Mouse (Mus musculus) layer of hippocampus, adult 9-11 months (tissue): ENCODE results near the gene Wdr18.
A peak's percentile ranks its signal among the peaks of the same experiment; 100 is the strongest.

ENCODE experiments used
- DNase-seq: peaks from one replicate; pipeline ENCODE4 v3.0.0; 2022

Gene Wdr18

DNA sequence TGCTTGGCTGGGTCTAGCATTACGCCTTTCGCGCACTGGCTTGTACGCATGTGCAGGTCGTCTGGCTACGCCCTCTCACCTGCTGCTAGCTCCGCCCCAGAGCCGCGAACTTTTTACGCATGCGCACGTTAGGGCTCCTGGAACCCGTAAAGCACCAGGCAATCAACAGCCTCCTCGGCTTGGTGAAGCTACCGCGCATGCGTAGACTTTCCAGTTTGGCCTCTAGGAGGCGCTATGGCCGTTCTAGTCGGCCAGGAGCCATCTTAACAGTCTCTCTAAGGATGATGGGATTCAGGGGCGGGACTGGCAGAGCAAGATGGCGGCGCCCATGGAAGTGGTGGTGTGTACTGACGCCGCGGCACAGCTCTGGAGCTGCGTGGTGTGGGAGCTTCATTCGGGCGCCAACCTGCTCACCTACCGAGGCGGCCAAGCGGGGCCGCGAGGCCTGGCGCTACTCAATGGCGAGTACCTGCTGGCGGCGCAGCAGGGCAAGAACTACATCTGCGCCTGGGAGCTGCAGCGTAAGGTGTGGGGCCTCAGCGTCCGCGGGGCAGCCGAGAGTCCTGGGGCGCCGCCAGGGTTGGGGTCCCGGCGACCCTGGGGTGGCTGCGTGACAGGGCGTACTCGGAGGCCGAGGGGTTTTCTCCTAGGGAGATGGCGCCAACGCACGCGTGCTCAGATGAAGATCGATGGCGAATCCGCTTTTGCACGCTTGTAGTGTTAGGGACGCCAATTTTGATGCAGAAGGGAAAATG, at the start of gene Wdr18:
Gene Wdr18, plus strand, starts transcription at position 306 of the 755 bp plus-strand sequence.
- peak; percentile 99 for DNase-seq

DNA sequence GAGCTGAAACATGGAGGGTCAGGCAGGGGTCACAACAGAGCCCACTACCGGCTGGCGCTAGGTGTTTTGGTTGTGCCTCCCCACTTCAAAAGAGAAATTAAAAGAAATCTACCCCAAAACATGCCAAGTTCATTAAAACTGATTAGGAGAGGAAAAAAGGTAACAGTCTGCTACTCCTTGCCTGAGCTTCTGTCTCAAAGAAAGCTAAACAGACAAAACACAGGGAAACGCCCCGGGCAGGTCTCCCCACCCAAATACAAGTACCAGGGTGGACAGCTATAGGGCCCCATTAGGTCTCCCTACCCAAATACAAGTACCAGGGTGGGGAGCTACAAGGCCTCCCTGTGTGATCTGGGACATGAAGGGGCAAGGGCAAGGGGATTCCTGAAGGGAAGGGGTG, 49.4 kb upstream of the Wdr18 start, which contains the start of gene Gm26602:
Gene Gm26602, plus strand, starts transcription at position 301 of the 400 bp plus-strand sequence.
- no peak for DNase-seq

DNA sequence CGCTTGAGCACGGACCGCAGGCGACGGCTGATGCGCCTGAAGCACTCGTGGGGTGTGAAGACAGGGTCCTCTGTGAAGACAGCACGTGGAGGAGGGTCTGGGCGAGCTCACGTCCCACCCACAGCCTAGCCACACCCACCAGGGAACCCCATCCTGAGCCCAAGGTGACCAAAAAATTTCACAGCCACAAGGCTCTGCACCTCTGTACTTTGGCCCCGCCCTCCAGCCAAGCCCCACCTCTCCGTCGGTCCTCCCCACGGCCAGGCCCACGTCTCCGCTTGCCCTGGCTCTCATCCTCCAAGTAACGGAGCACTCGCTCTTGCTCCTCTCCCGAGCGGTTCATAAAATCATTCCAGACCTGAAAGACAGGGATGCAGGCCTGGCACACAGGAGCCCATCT, 47.5 kb upstream of the Wdr18 start:
- no peak for DNase-seq

DNA sequence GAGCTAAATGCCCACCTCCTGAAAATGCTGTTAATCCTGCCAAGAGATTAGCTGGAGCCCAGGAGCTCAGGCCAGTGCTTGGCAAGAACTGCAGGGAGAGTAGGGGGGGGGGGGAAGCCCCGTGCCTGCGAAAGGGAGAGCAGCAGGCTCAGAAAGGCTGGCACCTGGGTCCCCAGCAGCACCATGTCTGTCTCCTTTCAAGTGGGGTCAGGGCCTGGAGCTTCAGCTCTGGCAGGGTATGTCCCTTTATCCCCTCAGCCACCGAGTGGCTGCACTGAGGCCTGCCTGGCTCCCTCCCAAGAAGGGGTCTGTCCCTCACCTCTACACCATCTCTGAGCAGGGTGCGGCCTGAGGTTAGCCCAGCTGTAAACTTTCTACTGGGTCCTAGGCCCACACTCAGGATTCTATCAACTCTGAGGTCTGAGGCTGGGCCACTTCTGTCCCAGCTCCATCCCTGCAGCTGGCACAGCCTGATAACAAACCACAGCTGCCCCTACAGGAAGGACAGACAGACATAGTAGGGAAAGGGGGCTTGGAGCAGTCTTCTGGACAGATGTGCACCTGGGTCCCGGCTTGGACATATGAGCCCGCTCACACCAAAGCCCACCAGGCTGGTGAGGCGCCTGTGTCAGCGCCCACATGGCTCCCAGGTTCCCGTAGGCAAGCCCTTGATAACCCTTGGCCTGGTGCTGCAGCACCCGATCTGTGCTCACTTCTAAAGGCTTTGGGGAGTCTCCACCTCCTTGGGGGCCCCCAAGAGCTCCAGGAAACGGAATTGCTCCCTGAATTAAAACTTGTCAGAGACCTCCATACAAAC, 45.6 kb upstream of the Wdr18 start:
- no peak for DNase-seq

DNA sequence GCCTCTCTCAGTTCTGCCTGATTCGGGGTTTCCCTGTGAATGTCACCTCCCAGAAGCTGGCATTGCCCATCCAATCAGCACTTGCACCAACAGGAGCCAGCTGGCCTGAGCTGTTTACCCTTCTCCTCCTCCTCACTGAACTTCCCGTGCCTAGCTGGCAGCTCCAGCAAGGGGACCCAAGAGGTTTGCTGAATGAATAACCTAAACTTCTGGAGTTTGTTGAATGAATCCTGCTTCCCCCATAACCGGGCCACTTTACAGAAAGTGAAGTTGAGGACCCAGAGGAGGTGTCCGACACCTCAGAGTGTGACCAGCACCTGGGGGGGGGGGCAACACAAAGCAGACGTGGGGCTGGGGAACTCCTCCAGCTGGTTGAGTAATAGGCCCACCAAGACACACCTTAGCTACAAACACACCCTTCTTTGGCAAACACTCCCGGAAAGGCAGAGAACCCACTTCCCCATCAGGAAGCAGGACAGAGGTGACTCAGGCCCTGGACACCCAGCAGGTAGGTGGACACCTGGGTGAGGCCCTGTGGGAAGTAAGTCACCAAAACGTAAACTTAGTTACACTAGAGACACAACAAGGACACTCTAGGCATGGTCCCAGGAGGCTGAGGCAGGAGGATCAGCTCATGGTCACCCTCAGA, 44.9 kb upstream of the Wdr18 start:
- DNase-seq: no peak

DNA sequence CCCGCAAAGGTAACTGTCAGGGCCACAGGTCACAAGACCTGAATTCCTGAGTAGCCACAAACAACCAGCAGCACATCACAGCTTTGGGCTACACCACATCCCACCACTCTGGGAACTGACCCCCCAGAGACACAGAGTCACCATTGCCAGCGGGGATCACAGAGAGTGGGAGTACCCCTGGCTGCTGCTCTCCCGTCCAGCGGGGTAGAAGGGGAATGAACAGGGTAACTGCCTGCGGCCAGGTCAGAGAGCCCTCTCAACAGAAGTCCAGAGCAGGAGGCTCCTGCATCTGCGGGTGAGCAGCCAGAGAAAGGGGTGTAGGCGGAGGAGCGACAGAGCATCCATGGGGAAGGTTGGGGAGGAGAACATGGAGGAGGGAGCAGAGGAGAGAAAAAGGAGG, 43.9 kb upstream of the Wdr18 start:
- DNase-seq: no peak

DNA sequence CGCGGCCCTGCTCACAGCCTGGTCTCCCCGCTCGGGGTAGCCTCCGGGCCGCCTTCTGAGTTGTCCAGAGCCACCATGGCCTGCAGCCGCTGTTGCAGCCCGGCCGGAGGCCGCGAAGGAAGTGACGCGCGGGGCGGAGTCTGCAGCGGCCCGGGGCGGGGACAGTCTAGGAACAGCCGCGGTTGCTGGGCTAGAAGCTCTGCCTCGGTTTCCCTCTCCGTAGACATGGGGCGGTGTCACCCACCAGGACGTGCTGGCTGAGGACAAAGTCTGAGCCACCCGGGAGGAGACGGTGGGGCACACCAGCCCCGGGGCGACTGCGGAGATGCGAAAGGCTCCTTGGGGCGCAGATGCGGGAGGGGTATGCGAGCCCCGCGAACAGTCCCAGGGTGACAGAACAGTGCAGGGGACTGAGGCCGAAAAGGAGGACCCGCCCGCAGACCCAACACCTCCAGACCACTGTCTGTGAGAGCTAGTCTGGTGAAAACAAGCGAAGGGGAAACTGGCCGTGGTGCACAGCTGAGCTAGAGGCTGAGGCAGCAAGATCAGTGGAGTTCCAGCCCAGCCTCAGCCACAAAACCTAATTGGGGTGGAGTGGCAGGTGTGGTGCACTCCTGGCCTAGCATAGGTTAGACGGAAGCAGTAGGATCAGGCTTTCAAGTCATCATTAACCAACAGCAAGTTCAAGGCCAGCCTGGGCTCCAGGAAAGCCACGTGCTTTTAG, 43.0 kb upstream of the Wdr18 start, which contains the start of gene Kiss1r:
Gene Kiss1r, plus strand, starts transcription at position 164 of the 724 bp plus-strand sequence.
- DNase-seq: peak; percentile 81

DNA sequence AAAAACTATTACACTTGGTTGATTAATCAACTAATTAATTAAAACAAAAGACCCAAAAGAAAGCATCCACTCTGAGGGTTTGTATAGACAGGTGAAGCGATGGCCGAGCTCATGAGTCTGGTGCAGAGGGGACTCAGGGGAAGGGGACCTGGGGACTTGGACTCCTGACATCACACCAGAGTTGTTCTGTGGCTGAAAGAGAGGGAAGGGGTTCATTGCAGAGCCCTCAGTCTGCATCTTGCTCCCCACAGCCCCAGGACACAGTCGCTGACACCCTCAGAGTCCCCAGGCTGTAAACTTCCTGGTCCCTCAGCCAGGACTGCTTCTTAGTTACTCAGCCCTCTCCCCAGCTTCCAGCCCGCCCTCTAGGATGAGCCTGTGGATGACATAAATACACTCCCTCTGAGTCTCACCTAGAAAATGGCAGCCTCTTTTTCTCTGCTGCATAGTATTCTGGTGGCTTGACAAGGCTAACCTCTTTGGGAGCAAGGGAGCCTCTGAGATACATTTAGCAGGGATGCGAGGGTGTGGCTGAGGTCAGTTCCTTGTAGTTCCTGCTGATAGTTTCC, 42.3 kb upstream of the Wdr18 start:
- no peak for DNase-seq

DNA sequence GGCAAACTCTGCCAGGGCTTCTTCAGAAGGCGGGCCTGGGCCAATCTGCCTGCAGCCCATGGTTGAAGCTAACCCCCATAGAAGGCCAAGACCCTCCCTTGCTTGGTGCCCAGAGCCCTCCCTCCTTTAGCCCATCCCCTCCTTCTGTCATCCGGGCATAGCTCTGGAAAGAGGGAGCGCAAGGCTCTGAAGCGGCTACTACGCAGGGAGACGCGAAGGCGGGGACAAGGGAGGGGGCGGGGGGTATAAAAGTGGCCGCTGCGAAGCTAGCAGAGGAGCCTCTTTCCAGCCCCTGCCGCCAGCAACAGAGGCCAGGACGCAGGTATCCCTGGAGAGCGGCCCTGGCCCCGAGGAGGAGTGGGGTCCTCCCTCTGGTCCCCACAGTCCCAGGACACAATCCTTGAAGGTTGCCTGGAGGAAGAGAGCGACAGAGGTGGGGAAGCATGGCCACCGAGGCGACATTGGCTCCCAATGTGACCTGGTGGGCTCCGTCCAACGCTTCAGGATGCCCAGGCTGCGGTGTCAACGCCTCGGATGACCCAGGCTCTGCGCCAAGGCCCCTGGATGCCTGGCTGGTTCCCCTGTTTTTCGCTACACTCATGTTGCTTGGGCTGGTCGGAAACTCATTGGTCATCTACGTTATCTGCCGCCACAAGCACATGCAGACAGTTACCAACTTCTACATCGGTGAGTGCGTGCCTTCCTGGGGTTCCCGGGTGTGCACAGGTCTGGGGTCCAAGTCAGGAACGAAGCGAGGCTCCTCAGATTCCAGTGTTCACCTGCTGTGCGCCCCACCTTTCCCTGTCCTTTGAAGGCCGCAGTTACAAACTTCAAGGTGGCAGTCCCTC, 41.5 kb upstream of the Wdr18 start:
- no peak for DNase-seq

DNA sequence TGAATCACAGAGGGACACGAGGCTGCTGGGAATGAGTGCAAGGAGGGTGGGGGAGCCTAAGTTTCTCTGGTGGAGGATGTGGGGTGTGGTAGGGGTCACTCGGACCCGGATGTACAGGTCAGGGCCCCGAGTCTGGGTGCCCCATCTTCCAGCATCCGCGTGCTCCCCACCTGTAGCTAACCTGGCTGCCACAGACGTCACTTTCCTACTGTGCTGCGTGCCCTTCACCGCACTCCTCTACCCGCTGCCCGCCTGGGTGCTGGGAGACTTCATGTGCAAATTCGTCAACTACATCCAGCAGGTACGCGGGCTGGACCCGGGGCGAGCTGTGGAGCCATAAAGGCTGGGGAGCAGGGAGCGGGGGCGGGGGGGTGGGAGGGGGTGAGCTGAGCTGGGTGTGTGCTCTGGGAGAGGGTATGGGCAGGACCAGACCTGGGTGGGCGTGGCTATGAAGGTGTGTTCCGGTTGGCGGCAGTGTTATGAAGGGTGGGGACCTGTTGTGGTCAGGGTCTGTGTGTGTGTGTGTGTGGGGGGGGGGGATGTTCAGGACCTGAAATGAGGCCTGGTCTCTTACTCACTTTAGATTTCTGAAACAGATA, 40.6 kb upstream of the Wdr18 start:
- DNase-seq: no peak

DNA sequence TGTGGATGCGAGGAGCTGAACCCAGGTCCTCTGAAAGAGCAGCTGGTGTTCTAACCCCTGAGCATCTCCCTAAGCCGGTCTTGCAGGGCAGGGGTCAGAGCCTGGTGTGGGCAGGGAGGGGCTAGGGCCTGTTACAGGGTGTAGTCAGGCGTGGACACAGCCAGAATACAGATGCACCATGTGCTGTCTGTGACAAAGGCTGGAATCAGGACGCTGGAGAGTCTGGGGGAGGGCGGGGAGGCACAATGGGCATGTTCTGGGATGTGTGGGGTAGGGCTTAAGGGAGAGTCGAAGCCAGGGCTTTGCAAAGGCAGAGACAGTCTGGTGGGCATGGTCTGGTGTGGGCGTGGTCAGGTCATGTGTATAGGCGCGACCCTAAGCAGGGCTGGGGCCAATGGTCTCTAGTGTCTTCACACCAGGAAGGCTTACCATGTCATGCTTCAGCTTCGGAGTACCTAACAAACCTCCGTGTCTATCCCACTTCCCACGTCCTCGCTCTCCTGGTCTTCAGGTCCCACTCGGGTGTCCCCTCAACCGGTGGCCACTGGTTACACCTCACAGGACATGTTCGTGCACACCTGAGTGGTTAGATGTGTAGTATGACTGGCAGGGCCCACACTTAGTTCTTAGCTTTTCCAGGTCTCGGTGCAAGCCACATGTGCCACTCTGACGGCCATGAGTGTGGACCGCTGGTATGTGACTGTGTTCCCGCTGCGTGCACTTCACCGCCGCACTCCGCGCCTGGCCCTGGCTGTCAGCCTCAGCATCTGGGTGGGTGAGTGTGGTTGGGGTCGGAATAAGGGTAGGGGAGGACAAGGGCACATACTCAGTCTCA, 39.7 kb upstream of the Wdr18 start:
- DNase-seq: no peak

DNA sequence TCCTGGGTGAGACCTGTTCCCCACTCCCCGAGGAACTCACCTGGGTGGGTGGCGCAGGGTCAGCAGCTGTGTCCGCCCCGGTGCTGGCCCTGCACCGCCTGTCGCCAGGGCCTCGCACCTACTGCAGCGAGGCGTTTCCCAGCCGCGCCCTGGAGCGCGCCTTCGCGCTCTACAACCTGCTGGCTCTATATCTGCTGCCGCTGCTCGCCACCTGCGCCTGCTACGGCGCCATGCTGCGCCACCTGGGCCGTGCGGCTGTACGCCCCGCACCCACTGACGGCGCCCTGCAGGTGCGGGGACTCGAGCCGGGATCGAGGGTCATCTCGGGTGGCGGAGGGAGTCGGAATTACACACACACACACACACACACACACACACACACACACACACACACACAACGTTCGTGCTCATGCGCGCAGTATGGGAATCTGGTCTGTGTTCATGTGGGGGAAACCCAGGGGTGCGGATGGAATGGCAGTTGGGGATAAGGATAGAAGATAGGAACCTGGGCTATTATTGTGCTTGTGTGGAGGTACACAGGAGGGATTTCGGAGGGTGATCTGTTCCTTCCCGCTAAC, 38.9 kb upstream of the Wdr18 start, which contains the start of gene R3hdm4:
Gene R3hdm4, minus strand, starts transcription at position 251 of the 578 bp plus-strand sequence.
- DNase-seq: no peak

DNA sequence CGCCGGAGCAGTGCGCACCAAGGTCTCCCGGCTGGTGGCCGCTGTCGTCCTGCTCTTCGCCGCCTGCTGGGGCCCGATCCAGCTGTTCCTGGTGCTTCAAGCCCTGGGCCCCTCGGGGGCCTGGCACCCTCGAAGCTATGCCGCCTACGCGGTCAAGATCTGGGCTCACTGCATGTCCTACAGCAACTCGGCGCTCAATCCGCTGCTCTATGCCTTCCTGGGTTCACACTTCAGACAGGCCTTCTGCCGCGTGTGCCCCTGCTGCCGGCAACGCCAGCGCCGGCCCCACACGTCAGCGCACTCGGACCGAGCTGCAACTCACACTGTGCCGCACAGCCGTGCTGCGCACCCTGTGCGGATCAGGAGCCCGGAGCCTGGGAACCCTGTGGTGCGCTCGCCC, 38.4 kb upstream of the Wdr18 start:
- DNase-seq: no peak

DNA sequence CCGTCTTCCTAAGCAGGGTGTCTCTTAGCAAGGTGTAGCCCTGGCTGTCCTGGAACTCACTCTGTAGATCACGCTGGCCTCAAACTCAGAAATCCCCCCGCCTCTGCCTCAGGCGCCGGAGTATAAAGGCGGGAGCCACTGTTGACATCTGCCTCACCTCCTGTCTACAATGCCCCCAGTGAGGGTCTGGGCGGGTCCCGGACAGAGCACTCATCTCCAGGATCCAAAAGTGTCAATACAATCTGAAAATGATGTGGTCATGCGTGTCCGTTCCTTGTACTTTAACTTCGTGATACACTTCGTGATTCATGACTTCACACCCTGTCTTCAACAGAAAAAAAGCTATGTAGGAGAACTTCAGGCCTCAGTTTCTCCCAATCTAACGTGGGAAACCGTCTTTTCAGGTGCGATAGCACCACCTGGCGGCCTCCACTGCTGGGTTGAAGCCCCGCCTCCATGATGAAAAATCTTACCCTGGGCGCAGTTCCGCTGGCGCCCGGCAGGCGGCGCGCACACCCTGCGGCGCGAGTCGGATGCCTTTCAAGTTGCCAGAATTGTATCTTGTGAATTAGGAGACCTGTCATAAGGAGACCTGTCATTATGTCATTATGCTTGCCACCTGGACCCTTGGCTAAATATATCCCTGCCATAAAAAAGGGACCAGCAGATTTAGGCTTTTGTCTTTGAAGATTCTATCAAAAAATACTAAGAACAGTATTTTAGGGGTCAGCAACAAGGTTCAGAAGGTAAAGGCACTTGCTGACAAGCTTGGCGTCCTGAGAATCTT, 34.8 kb upstream of the Wdr18 start:
- DNase-seq: peak; percentile 85

DNA sequence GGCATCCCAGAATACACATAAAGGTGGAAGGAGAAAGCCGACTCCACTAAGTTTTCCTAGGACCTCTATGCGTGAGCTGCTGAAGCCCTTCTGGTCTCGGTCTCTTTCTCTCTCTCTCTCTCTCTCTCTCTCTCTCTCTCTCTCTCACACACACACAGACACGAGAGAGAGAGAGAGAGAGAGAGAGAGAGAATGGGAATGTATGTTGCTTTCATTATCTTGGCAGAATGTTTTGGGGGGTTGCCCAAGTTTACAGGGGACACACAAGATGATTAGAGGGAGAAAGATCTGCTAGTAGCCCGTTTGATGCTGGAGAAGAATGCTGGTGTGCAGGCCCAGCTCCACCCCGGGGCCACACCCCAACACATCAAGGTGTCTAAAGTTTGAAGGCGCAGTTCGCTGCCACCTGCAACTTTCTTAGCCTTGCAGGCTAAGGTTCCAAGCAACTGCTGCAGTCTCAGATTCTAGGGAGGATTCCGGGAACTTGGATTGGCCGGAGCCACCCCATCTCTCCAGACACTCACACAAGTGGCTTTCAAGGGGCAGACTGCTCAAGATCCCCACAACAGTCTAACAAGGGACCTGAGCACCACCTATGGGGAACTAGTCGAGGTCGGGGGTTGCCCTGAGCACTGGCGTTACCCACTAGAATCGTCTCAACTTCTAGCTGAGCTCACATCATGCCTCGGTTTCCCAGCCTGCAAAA, 34.0 kb upstream of the Wdr18 start:
- no peak for DNase-seq

DNA sequence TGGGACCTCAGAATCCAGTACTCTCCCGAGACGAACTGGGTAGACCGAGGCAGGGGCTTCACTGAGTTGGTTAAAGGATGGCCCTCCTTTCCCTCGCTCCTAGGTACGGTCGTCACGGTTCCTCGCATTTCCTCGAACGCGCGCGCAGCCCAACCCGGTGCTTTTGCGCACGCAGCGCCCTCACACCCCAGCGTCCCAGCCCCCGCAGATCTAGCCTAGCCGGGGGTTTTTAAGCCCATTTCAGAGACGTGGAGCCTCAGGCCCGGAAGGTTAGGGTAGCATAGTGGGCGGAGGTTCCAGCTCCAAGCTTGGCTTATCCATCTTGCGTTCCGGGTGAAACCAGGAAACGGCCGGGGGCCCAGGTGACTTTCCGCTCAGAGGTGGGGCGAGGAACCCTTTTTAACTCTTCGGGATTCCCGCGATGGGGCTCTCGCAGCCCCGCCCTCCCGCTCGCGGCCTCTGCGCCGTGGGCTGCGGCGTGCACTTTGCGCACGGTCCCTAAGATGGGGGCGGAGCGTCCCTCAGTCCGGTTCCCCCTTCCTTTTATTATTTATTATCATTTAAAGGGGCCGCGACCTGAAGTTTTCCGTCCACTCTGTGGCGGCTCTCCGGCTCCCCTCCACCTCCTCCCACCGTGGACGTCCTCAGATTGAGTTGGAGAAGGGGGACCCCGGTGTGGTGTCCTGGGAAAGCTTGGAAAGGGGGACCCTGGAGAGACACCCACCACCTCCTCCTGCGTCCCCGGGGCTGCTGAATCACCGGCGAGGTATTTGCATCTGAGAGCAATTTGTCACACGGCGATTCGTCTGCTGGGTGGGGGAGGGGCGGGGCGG, 33.2 kb upstream of the Wdr18 start, which contains the start of gene Arid3a:
Gene Arid3a, plus strand, starts transcription at position 553 of the 833 bp plus-strand sequence.
- peak; percentile 87 for DNase-seq
